Mouse (Mus musculus): ENCODE results near the gene Gimap3.

DNA sequence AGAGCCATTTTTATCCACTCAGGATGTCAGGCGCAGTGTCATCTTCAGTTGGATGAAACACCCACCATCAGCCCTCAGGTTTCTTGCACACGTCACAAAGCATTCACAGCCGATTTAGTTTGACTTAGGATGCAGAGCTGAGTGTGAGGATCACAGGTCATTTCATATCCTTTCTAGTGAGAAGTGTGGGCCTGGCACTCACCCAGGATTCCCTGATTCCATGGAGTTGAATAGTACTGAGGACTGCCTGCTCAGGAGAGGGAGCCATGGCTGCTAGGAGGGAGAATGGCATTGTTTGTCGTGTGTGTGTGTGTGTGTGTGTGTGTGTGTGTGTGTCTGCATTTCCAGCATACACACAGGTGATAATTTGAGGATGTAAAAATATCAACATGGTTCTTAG lies 50.3 kb downstream of the Gimap3 start:
- no peak for TF ChIP-seq CTCF (IDR thresholded peaks at IDR 0.05; ENCODE audit: low read depth)
- TF ChIP-seq EP300 (optimal IDR thresholded peaks at IDR 0.05) = no peak
